Mouse (Mus musculus) retina, postnatal 1 day (tissue): ENCODE measurements around the gene Vps18.
A peak's percentile ranks its signal among the peaks of the same experiment; 100 is the strongest.

ENCODE experiments used
- DNase-seq: peaks from one replicate; pipeline ENCODE4 v3.0.0-alpha.2; 2012

Vps18 gene

DNA sequence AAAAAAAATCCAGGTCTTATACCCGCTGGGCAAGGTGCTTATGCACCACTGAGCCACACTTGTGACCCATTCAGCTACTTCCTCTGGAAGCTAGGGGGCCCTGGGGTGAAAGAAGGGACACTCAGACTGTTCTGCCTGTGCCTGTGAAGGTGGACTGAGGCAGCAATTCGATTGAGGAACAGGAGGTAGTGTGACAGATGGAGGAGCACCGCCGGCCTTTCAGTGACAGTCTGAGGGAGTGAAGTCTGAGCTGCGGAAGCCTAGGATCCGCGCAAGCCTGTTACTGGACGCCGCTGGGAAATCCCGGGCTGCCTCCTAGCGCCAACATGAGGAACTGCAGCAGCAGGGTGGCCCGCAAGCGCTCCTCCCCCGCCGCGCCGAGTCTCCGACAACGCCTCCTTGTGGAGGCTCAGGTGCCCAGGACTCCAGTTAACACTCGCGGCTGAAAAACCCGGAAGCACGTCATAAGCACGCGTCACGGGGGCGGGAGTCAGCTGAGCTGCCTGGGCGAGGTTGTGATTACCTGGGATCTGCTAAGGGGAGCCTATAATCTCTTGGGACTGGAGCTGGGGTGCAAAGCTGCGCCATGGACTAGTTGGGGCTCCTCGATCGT, at the start of gene Vps18:
TSS of gene Vps18 (plus strand) at position 471 of the 613 bp plus-strand sequence.
- DNase-seq: peak; percentile 98

DNA sequence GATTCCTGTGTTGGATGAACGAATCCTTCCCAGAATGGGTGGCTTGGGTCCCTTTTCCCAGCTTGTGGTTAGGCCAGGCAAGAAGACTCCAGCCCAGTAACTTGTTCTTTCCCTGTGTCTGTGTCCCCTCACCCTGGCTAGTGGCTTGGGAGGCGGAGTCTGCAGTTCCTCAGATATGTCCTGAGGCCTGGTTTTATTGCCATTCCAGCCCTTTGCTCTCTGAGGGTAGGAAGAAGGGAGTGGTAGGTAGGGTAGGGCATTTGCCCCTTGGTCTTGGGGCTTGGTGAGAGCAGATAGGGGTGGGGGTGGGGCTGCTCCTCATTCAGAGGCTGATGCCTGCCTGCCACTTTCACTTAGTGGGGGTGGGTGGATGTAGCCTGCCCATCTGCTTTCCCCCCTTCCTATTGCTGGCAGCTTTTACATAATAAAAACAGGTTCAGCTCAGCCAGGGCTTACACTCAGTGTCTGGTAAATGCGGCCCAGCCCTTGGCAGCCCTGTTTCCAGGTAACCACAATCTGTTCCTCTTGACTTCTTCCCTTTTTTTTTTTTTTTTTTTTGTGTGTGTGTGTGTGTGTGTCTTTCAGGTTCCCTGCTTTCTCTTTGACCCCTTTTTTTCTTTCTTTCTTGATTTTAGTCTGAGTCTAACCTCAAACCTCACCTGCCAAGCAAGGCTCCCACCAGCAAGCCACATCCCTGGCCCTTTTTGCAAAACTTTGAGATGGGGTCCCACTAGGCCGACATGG, 48.3 kb upstream of the Vps18 start:
- DNase-seq: no peak

DNA sequence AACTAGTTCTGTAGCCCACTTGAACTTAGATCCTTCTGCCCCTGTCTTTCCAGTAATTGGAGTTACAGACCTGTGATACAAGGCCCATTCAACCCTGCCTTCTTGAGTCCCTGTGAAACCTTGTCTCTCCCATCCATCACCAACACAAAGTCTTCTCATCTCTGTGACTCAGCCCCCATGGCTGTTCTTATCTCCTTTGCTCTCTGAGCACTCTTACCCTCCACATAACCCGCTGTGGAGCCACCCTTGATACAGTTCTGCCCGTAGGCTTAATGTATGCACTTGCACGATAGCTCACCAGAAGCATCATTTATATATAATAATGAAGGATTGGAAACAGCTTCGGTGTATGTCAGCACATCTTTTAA, 47.7 kb upstream of the Vps18 start:
- no peak for DNase-seq

DNA sequence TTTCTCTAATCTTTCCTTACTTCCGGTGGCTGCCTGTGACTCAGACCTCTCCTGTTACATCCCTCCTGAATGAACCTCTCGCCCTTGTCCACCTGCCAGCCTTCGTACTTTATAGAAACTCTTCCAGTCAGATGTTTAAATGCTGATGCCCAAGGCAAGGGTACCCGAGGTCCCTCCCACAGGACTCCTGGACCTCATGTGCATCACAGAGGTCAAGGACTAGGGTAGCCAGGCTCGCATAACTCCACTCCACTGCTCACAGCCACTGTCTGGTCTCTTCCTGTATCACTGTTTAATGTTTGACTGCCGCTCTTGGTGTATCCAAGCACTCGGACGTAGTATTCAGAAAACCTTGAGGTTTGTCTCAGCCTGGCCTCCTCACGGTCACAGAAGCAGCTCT, 46.0 kb upstream of the Vps18 start:
- DNase-seq: no peak

GRCm38 (mm10) chr2:119245246-119245645, 43.3 kb upstream of the Vps18 start:
- no peak for DNase-seq

DNA sequence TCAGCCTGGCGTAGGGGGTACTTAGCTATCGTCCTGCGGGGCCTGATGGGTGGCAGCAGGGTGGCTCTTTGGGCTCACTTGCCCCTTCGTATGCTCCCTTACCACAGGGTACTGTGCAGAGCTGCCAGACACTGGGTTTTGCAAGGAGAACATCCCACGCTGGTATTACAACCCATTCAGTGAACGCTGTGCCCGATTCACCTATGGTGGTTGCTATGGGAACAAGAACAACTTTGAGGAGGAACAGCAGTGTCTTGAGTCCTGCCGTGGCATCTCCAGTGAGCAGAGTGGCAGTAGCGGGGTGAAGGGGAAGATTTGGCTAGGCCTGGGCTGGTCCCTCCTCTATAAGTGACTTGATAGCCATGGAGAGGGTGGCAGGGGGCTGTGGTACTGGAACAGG, 40.6 kb upstream of the Vps18 start:
- no peak for DNase-seq

DNA sequence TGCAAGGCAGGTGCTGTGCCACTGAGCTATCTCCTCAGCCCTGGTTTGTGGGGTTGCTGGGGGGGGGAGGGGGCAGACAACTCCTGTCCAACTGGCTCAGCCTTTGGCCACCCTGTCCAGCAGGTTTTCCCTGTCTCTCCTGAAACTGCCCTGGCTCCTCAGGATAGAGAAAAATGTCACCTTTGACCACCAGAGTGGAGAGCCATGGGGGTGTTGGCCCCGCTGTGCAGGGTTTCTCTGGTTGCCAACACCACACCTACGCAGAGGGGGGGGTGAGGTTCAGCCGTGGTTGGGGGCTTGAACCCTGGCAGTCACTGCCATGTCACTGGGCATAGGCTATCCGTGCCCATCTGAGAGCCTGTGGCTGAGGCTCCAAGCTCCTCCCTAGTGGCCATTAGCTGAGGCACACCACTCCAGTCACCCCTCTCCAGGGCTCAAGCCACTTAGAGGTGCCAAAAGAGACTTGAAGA, 38.9 kb upstream of the Vps18 start:
- DNase-seq: no peak

DNA sequence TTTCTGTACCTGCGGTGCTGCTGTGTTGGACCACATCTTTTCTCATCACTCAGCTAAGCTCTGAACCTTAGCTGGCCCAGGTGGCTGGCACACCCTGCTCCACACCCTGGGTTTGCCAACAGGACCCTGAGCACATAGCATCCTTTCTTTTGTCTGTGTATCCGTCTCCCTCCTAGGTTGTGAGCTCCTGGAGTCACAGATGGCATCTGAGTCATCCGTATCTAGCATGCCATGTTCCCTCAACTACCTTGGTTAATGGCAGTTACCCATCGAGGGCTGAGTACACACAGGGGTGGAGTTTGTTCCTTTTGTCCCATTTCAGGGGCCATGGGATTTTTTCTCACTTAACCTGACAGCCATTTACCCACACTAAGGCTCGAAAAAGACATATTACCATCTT, 38.2 kb upstream of the Vps18 start:
- DNase-seq: no peak

GRCm38 (mm10) chr2:119250826-119251478, 37.6 kb upstream of the Vps18 start:
- DNase-seq: peak; percentile 88

- no peak for DNase-seq
Measured at GRCm38 (mm10) chr2:119254976-119255375, 33.6 kb upstream of the Vps18 start.

DNA sequence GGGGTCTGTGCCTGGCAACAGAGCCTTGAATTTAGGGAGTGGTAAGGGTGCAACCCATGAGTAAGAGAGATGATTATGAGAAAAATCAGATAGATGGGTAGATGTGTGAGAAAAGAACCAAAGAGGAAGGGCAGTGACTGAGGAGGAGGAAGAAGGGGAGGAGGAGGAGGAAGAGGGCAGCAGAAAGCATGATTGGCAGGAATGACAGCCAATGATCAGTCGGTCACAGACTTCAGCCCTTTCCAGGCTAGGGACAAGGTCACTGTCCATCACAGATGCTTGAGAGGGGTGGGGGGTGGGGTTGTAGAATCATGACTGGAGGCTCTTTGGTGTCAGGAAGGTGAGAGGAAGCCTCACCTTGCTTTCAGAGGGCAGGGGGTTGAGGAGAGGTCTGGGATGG, 28.0 kb upstream of the Vps18 start:
- DNase-seq: peak; percentile 24

GRCm38 (mm10) chr2:119261326-119261725, 27.2 kb upstream of the Vps18 start:
- DNase-seq: no peak

- DNase-seq: no peak
Measured at GRCm38 (mm10) chr2:119262978-119263377, 25.6 kb upstream of the Vps18 start.

DNA sequence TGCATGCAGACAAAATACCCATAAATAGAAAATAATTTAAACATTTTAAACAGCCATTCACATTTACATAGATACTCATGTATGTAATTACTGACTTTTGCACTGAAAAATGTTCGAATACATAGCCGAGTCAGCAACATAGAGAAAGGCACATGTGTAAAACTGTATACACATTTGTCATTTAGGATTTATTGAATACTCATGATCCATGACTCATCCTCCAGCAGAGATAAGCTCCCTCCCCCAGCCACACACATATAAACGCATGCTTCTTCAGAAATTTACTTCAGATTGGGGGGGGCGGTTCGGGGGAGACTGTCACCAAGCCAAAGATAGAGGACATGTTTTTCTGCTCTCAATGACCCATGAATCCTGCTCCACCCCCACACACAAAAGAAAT, 24.7 kb upstream of the Vps18 start:
- no peak for DNase-seq

DNA sequence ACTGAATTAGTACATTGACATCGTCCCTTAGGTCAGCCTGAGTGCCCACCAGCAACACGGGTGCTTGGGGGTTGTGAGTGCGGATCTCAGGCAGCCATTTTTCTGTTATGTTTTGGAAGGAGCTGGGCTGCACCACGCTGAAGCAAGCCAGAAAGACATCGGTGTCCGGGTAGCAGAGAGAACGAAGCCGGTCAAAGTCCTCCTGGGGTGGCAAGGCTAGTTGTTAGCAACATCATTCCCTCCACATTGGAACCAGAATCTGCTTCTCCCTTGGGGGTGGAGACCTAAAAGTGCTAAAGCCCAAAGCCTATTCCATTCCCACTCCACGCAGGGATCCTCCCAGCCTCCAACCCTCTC, 18.3 kb upstream of the Vps18 start:
- DNase-seq: no peak

DNA sequence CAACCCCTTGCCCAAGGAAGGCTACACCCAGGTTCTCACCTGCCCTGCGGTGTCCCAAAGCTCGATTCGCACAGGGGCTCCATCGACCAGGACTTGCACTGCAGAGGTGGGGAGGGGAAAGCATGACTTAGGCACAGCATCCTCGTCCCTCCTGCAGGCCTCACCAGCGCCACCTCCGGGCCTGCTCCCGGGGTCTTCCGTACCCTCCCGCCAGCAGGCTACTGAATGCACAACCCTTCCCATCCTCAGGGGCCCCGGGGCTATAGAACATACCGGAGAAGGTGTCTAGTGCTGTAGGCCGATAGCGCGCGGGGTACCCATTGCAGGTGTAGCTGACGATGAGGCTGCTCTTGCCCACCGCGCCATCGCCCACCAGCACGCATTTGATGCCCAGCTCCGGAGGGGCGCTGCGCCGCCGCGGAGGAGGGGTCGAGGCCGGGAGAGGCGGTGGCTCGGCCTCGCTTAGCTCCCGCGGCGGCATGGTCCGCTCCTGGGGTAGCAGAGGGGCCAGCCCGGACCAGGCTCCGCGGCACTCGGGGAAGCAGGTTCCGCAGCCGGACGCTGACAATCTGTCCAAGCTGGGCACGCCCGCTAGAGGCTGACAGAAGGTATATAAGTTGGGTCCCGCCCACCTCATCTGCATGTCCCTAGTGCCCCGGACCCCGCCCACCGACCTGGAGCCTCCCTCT, 17.8 kb upstream of the Vps18 start, which contains the start of gene Rhov:
TSS of gene Rhov (minus strand) at position 630 of the 689 bp plus-strand sequence.
- DNase-seq: peak; percentile 83

DNA sequence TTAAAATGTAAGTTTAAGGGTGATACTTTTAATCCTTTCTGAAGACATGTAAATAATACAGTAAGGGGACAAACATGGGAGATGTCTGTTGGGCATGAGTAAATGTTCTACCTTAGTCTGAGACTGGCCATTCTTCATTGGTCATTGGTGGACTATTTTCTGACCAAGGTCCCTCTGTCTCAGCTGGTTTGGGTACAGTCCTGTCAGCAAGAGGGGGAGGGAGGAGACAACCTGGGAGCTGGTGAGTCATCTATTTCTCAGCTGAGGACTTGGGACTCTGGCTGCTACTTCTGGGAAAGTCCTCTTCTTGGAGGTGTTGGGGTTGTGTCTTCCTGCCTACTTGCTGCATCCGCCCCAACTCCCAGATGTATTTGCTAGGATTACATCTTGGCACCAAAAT, 14.4 kb upstream of the Vps18 start:
- DNase-seq: no peak

- no peak for DNase-seq
Measured at GRCm38 (mm10) chr2:119276926-119277325, 11.6 kb upstream of the Vps18 start.

DNA sequence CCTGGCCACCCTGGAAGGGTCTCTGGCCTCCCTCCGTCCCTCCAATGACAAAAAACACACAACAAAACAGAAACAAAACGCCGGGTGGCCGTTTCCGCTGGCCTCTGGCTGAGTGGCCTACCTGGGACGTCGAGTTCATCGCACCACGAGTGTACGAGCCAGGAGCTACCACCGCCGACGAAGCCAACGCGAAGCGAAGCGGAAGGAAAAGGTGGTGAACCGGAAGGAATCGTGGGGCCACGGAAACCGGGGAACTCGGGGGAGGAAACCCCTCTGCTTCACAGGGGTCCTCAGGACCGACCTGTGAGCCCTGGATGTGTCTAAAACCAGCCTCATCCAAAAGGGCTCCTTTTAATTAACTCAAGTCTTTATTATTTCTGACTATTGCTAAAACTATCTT, 10.7 kb upstream of the Vps18 start:
- no peak for DNase-seq

GRCm38 (mm10) chr2:119281899-119282565, 6.5 kb upstream of the Vps18 start:
- DNase-seq: no peak

- no peak for DNase-seq
Measured at GRCm38 (mm10) chr2:119287372-119287771, 1.2 kb upstream of the Vps18 start.

DNA sequence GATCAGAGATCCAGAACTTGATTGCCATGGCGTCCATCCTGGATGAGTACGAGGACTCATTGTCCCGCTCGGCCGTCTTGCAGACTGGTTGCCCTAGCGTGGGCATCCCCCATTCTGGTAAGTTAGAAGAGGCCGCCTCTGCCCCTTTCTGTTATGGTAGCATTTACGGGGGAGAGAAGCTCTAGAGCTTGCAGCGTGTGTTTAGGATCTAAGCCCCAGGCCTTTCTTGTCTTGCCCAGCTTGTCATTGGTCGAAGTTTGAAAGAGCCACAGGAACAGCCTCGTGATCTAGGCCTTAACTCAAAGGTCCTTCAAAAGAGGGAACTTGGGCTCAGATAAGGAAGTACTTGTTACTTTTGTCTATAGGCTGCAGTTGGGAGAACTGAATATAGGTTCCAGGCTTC, 475 bp downstream of the Vps18 start:
- DNase-seq: no peak

DNA sequence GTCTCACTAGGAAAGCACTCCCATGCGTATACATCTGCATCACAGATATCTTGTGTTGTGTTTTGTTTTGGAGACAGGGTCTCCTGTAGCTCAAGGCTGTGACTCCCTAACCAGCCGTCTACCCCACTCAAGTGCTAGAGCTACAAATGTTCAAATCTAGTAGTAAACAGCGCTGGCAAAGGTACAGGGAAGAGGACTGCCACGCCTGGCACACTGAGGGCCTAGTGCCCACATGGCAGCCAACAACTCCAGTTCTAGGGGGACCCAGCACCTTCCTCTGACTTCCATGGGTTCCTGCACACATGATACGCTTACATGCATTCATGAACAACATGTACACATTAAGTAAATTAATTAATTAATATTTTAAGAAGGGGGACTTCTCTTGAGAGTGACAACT, 3.7 kb downstream of the Vps18 start:
- no peak for DNase-seq
